Mouse (Mus musculus): Measurements from ENCODE around the gene Taar2. TPM values are rescaled to one million over a fixed set of nuclear protein-coding genes. Genes with fewer than 3 reads are reported as not detected.

Gene Taar2
- polyA plus RNA-seq, 1 experiment: not detected

GRCm38 (mm10) chr10:23905661-23906060 lies 32.7 kb upstream of the Taar2 start:
- TF ChIP-seq E2F4 (IDR thresholded peaks at IDR 0.05; ENCODE audit: insufficient read depth) (no peak), MYOD1 (IDR thresholded peaks at IDR 0.05; ENCODE audit: control insufficient read depth in 1 of 3, insufficient read length in 2 of 3, low read depth in 2 of 3) (no peak), SRF (IDR thresholded peaks at IDR 0.05; ENCODE audit: control insufficient read depth, insufficient read length, low read depth) (no peak), POLR2A (IDR thresholded peaks at IDR 0.05; ENCODE audit: insufficient read length, low read depth) (no peak), POLR2AphosphoS2 (IDR thresholded peaks at IDR 0.05; ENCODE audit: insufficient read length, low read depth) (no peak), CEBPB (IDR thresholded peaks at IDR 0.05; ENCODE audit: insufficient read depth, poor library complexity, severe bottlenecking) (no peak), MYOG (IDR thresholded peaks at IDR 0.05; ENCODE audit: control insufficient read depth in 1 of 3, insufficient read depth in 1 of 3, insufficient read length in 2 of 3, low read depth in 2 of 3) (no peak), TCF3 (IDR thresholded peaks at IDR 0.05; ENCODE audit: insufficient read length, low read depth) (no peak), REST (IDR thresholded peaks at IDR 0.05; ENCODE audit: insufficient read depth, insufficient read length) (no peak), USF1 (IDR thresholded peaks at IDR 0.05; ENCODE audit: low read depth) (no peak), TCF12 (IDR thresholded peaks at IDR 0.05; ENCODE audit: insufficient read depth, poor library complexity, severe bottlenecking) (no peak), MAX (IDR thresholded peaks at IDR 0.05; ENCODE audit: low read depth) (no peak)
- Histone ChIP-seq H3ac (ENCODE audit: control insufficient read depth, insufficient read length) (no peak overlapping the region), H3K36me3 (ENCODE audit: control insufficient read depth, insufficient read depth) (no peaks in the 10 kb centered on the region), H3K4me3 (no peak overlapping the region), H3K27me3 (ENCODE audit: control insufficient read depth, insufficient read depth, insufficient read length) (peaks cover 7% of the 10 kb centered on the region), H3K4me2 (ENCODE audit: low read depth) (no peak overlapping the region), H3K79me2 (ENCODE audit: control insufficient read depth, insufficient read depth) (no peaks in the 10 kb centered on the region)

GRCm38 (mm10) chr10:23920056-23920455 lies 18.3 kb upstream of the Taar2 start, which contains the start of gene Taar1:
Taar1 (plus strand) TSS chr10:23920356.
- no peak for TF ChIP-seq MYOG (IDR thresholded peaks at IDR 0.05; ENCODE audit: control insufficient read depth in 1 of 3, insufficient read depth in 1 of 3, insufficient read length in 2 of 3, low read depth in 2 of 3)
- TF ChIP-seq MAX (IDR thresholded peaks at IDR 0.05; ENCODE audit: low read depth): no peak
- TF ChIP-seq SRF (IDR thresholded peaks at IDR 0.05; ENCODE audit: control insufficient read depth, insufficient read length, low read depth): no peak
- TF ChIP-seq CEBPB (IDR thresholded peaks at IDR 0.05; ENCODE audit: insufficient read depth, poor library complexity, severe bottlenecking): no peak
- no peak for TF ChIP-seq TCF12 (IDR thresholded peaks at IDR 0.05; ENCODE audit: insufficient read depth, poor library complexity, severe bottlenecking)
- no peak for TF ChIP-seq TCF3 (IDR thresholded peaks at IDR 0.05; ENCODE audit: insufficient read length, low read depth)
- no peak for TF ChIP-seq POLR2A (IDR thresholded peaks at IDR 0.05; ENCODE audit: insufficient read length, low read depth)
- TF ChIP-seq POLR2AphosphoS2 (IDR thresholded peaks at IDR 0.05; ENCODE audit: insufficient read length, low read depth): no peak
- no peak for TF ChIP-seq MYOD1 (IDR thresholded peaks at IDR 0.05; ENCODE audit: control insufficient read depth in 1 of 3, insufficient read length in 2 of 3, low read depth in 2 of 3)
- TF ChIP-seq E2F4 (IDR thresholded peaks at IDR 0.05; ENCODE audit: insufficient read depth): no peak
- no peak for TF ChIP-seq USF1 (IDR thresholded peaks at IDR 0.05; ENCODE audit: low read depth)
- TF ChIP-seq REST (IDR thresholded peaks at IDR 0.05; ENCODE audit: insufficient read depth, insufficient read length): no peak
- no peaks in the 10 kb centered on the region for H3K36me3 ChIP-seq (ENCODE audit: control insufficient read depth, insufficient read depth)
- no peak within 1 kb of the TSS for H3ac ChIP-seq (ENCODE audit: control insufficient read depth, insufficient read length)

GRCm38 (mm10) chr10:23922468-23922867 lies 15.9 kb upstream of the Taar2 start:
- Histone ChIP-seq H3ac (ENCODE audit: control insufficient read depth, insufficient read length) (no peak overlapping the region), H3K4me3 (no peak overlapping the region), H3K36me3 (ENCODE audit: control insufficient read depth, insufficient read depth) (no peaks in the 10 kb centered on the region), H3K79me2 (ENCODE audit: control insufficient read depth, insufficient read depth) (no peaks in the 10 kb centered on the region), H3K4me2 (ENCODE audit: low read depth) (no peak overlapping the region), H3K27me3 (ENCODE audit: control insufficient read depth, insufficient read depth, insufficient read length) (peaks cover 6% of the 10 kb centered on the region)
- TF ChIP-seq USF1 (IDR thresholded peaks at IDR 0.05; ENCODE audit: low read depth) (no peak), MAX (IDR thresholded peaks at IDR 0.05; ENCODE audit: low read depth) (no peak), E2F4 (IDR thresholded peaks at IDR 0.05; ENCODE audit: insufficient read depth) (no peak), CEBPB (IDR thresholded peaks at IDR 0.05; ENCODE audit: insufficient read depth, poor library complexity, severe bottlenecking) (no peak), TCF12 (IDR thresholded peaks at IDR 0.05; ENCODE audit: insufficient read depth, poor library complexity, severe bottlenecking) (no peak), MYOD1 (IDR thresholded peaks at IDR 0.05; ENCODE audit: control insufficient read depth in 1 of 3, insufficient read length in 2 of 3, low read depth in 2 of 3) (no peak), REST (IDR thresholded peaks at IDR 0.05; ENCODE audit: insufficient read depth, insufficient read length) (no peak), SRF (IDR thresholded peaks at IDR 0.05; ENCODE audit: control insufficient read depth, insufficient read length, low read depth) (no peak)

More at GRCm38 (mm10) chr10:23920056-23920455, 18.3 kb upstream of the Taar2 start, which contains the start of gene Taar1:
- no peak within 1 kb of the TSS for H3K4me3 ChIP-seq
- peaks cover 4% of the 10 kb centered on the region for H3K27me3 ChIP-seq (ENCODE audit: control insufficient read depth, insufficient read depth, insufficient read length)
- no peaks in the 10 kb centered on the region for H3K79me2 ChIP-seq (ENCODE audit: control insufficient read depth, insufficient read depth)
- H3K4me2 ChIP-seq (ENCODE audit: low read depth): no peak within 1 kb of the TSS

- Histone ChIP-seq H3K79me2 (ENCODE audit: control insufficient read depth, insufficient read depth) (no peaks in the 10 kb centered on the region), H3ac (ENCODE audit: control insufficient read depth, insufficient read length) (no peak overlapping the region), H3K4me2 (ENCODE audit: low read depth) (no peak overlapping the region), H3K36me3 (ENCODE audit: control insufficient read depth, insufficient read depth) (no peaks in the 10 kb centered on the region), H3K4me3 (no peak overlapping the region), H3K27me3 (ENCODE audit: control insufficient read depth, insufficient read depth, insufficient read length) (peaks cover 6% of the 10 kb centered on the region)
- no peak for TF ChIP-seq TCF12 (IDR thresholded peaks at IDR 0.05; ENCODE audit: insufficient read depth, poor library complexity, severe bottlenecking)
- TF ChIP-seq MYOG (IDR thresholded peaks at IDR 0.05; ENCODE audit: control insufficient read depth in 1 of 3, insufficient read depth in 1 of 3, insufficient read length in 2 of 3, low read depth in 2 of 3): no peak
- no peak for TF ChIP-seq MAX (IDR thresholded peaks at IDR 0.05; ENCODE audit: low read depth)
- no peak for TF ChIP-seq USF1 (IDR thresholded peaks at IDR 0.05; ENCODE audit: low read depth)
- TF ChIP-seq REST (IDR thresholded peaks at IDR 0.05; ENCODE audit: insufficient read depth, insufficient read length): no peak
- TF ChIP-seq CEBPB (IDR thresholded peaks at IDR 0.05; ENCODE audit: insufficient read depth, poor library complexity, severe bottlenecking): no peak
- no peak for TF ChIP-seq POLR2A (IDR thresholded peaks at IDR 0.05; ENCODE audit: insufficient read length, low read depth)
- TF ChIP-seq SRF (IDR thresholded peaks at IDR 0.05; ENCODE audit: control insufficient read depth, insufficient read length, low read depth): no peak
- no peak for TF ChIP-seq TCF3 (IDR thresholded peaks at IDR 0.05; ENCODE audit: insufficient read length, low read depth)
- no peak for TF ChIP-seq POLR2AphosphoS2 (IDR thresholded peaks at IDR 0.05; ENCODE audit: insufficient read length, low read depth)
- TF ChIP-seq E2F4 (IDR thresholded peaks at IDR 0.05; ENCODE audit: insufficient read depth): no peak
- no peak for TF ChIP-seq MYOD1 (IDR thresholded peaks at IDR 0.05; ENCODE audit: control insufficient read depth in 1 of 3, insufficient read length in 2 of 3, low read depth in 2 of 3)
Measured at GRCm38 (mm10) chr10:23923941-23924340, 14.4 kb upstream of the Taar2 start.
